Mouse (Mus musculus) erythroblast, embryonic 14.5 days (primary cell): ENCODE data around the gene Ins2.

ENCODE experiments used
- GATA1 ChIP-seq: IDR thresholded peaks from 2 replicates; pipeline ENCODE4 v1.6.1; 2012; ENCODE audit warnings: low read length, inconsistent platforms, mixed read lengths
- TAL1 ChIP-seq: IDR thresholded peaks from 3 replicates; pipeline ENCODE4 v1.6.1; 2012; ENCODE audit warnings: low read length, inconsistent platforms, mixed read lengths

GRCm38 (mm10) chr7:142664465-142665029 is 78.6 kb downstream of the Ins2 start:
- TF ChIP-seq GATA1 (no peak), TAL1 (no peak)
